Mouse (Mus musculus): ENCODE results near the gene Btd.

Gene Btd

DNA sequence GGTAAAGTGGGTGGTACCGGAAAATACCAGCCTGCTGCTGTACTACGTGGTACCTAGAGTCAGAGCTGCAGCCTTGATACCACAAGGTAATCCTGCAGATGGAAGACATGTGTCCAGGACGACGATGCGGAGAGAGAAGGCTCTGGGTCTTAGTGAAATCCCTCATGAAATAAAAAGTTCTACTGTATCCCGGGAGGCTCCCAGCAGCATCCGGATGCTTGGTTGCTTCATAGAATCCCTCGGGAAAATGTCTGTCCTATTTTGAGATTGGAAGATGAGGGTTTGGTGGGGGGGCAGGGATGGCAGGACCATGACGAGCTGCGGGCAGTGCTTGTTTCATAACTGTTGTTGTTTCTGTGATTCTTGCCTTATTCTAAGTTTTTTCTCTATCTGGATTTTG, 7.2 kb downstream of the Btd start:
- DNase-seq (ENCODE audit: low spot score), result no peak

DNA sequence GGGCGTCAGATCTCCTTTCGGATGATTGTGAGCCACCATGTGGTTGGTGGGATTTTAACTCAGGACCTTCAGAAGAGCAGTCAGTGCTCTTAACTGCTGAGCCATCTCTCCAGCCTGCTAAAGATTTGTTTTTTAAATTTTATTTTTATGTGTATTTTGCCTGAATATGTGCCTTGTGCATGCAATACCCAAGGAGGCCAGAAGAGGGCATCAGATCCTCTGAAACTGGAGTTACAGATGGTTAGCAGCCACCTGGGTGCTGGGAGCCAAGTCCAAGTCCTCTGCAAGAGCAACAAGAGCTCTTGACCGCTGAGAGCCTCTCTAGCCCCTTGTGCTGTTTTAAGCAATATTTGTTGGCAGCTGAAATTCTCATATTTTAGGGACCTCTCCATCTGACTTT, 9.5 kb downstream of the Btd start:
- DNase-seq (ENCODE audit: low spot score), result no peak

DNA sequence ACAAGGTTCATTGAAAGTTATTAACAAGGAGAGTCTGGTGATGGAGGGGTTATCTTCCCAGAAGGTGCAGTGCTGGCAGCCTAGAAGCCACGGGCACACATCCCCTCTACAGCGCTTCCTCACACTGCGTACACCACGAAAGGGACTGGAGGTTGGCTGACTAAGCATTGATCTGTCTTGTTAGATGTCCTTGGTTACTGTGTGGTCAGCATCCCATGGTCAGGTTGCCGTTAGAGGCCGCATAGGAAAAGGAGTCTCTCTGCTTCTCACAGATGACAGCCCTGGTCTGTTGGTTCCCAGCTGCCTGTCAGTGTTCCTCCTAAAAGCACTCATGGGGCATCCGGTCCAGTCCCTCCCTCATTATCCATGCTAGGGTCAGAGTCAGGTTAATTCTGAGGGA, 10.4 kb downstream of the Btd start:
- DNase-seq (ENCODE audit: low spot score), result no peak

DNA sequence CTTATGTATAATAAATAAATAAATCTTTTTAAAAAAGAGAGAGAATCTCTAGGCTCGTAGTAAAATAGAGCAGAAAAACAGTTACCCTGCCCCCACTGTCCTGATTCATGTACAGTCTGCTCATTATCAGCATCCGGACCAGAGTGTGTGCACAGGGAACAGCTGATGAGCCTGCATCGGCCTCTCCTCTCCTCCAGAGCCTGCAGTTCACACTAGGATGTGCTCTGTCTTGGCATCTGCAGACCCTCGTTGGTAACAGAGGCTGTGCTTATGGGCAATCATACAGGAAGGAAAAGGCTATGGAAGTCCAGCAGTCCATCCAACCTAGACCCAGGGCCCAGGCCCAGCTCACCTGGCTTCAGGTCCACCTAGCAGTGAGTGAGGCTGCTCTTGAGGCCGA, 11.3 kb downstream of the Btd start:
- no peak for DNase-seq (ENCODE audit: low spot score)

DNA sequence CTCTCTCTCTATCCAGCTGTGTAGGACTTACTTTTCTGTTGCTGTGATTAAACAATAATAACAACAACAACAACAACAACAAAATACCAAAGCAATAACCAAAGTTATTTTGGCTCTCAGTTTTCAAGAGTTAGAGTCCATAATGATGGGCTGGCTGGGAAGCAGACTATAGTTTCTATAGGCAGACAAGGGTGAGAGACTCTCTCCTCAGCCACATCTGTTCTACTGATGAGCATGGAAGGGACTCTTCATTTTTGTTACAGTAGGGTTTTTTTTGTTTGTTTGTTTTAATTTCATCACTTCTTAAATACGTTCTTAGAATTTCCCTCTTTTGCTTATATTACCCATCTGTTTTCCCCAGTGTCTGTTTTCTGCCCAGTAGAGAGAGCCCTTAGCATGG, 11.8 kb downstream of the Btd start:
- DNase-seq (ENCODE audit: low spot score), result no peak

DNA sequence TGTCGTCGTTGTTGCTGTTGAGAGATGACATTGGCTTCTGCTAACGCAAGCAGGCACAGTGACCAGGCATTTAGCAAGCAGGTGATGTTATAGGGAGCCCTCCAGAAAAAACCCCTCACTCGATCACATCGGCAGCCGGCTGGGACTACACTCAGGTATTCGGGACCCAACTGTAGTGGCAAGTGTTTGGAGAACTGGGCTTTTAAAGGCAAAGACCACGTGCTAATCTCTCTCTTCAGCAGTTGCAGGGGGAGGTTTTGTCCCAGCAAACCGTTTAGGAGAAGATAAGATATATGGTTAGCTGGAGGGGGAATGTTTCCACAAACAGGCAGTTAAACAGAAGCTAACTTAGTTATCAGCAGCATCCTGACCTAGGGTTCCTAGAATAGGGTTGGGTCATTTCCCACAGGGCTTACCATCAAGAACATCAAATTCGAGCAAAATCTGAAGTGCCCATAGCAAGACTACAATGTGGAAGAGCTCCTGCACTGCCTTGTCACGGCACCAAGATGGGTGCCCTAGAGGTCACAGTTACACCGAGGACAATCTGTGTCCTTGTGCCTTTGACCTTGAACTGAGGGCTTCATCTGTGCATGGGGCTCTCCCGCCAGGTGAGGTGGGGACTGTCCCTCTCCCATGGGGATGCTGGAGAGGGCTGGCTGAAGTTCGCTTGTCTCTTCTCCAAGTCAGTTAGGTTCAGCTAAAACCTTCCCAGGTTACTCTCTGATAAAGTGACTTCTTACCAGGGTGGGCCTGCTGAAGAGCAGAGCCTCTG, 12.5 kb downstream of the Btd start:
- DNase-seq (ENCODE audit: low spot score), result no peak

DNA sequence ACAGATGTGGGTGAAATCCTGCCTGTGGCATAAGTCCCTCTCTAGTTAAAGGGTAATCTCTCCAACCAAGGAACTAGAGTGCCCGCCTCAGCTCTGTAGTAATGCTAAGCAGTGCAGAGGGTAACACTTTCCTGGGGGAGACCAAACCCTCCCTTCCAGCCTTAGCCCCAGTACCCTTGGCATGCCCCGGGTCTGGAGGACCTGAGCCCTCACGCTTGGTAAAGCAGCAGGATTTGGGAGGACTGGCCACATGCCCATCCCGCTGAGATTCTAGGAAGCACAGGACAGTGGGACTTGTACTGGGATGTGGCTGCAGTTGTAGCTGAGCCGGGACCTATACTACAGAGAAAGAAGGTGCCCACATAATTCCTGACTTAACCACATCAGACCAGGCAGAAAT, 14.0 kb downstream of the Btd start:
- no peak for DNase-seq (ENCODE audit: low spot score)

DNA sequence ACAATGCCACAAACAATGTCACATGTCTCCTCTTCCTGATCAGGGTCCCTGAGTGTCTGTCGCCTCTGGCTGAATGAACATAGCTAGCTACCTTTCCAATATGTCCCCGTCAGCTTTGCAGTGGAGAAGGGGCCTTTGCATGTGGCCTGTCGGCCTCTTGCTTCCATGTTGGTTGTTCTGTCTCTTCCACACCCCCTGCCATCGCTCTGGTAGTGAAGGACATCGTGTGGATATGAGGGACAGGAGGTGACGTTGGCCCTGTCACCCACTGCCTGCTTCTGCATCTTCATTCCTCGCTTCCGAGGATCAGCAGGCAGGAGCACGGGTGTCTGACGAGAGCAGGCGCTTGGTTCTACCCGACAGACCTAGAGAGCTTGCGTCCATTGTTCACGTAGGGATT, 14.6 kb downstream of the Btd start:
- DNase-seq (ENCODE audit: low spot score), result no peak

DNA sequence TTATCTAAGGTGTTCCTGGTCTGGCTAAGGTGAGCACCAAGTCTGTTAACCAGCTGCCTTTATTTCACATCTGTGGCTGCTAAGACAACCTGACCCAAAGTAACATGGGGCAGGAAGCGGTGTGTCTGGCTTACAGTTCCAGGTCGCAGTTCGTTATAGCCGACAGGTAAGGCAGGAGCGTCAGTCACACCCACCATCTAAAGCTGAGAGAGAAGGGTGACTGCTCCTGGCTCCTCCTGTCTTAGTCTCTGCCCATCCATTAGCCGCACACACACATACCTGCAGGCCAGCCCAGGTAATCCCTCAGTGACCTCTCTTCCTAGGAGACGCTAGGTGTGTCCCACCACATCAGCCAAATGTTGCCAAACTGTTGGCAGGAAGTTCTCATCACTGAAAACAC, 15.6 kb downstream of the Btd start:
- no peak for DNase-seq (ENCODE audit: low spot score)

DNA sequence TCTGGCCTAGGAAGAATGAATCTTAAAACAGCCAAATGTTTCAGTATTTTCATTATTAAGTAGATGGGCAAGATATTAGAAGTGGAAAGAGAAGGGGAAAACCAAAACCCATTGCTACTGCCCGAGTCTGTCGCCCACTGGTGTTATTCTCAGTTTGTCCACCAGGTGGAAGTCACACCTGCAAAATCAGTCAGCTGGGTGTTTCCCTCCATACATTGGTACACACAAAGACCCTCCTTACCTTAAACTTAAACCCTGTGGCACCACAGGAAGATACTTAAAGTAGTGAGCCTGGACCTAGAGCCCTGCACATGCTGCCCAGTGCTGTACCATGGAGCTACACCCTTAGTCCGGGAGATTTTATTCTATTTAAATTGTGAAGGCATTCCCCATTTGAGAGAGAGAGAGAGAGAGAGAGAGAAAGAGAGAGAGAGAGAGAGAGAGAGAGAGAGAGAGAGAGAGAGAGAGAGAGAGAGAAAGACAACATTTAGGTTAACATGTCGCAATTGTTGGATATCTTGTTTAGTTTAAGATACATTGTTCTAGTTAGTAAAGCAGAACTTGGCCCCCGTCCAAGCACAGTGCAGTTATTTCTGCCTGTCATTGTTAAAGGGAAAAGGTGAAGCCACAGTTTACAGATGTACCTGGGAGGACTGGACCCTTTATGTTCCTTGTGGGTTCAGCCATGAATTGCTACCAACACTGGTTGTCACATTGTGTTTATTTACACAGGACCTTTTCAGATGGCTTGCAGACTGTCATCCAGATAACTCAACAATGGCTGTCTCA, 16.2 kb downstream of the Btd start:
- DNase-seq (ENCODE audit: low spot score), result peak; percentile 83

DNA sequence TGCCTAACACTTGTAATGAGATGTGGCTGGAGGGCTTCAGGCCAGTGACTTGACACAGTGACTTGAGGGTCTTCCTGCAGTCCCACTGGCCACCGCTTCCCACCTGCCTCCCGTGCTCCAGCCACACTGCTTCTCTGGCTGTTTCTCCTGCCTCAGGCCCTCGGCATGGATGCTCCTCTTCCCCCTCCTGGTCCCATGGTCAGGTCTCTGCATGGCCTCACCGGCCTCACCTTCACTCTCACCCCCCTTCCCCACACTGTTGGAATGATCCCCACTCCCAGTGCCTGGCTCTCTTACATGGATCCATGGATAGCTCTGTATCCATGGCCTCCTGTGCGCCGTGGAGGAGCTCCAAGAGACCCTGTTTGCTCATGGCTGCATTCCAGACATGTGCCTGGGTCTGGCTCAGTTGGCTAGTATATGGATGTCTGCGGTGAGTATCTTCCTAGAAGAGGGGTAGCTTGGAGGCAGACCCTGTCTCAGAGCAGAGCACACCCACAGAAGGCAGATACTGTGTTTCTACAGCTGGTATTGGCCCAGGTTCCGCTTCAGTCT, 17.4 kb downstream of the Btd start:
- no peak for DNase-seq (ENCODE audit: low spot score)

DNA sequence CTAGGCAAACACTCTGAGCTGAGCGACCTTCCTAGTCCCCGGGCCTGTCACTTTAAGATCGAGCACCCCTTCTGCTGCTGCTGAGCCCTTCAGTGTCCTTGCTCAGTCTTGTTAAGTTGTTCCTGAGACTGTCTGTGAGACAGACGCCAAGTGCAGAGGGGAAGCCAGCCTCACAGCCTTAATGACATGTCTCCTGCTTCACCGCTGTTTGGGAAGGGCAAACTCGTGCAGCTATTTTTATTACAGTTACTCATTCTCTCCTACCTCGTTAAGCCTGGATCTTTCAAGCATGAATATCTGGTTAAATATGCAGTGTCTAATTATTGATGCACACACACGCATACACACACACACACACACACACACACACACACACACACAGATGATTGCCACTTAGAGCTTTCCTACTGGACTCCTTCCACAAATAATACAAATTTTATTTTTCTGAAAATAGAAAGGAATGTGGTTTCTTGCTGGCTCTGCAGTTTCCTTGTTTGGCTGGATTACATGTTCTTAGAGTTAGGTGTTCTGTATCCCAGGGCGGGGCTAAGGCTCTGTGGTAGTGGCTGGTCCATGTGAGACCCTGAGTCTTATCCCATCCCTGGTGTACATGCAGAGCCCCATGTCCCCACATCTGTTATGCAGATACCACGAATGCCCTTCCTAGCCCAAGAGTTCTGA, 18.8 kb downstream of the Btd start:
- DNase-seq (ENCODE audit: low spot score), result peak; percentile 59

DNA sequence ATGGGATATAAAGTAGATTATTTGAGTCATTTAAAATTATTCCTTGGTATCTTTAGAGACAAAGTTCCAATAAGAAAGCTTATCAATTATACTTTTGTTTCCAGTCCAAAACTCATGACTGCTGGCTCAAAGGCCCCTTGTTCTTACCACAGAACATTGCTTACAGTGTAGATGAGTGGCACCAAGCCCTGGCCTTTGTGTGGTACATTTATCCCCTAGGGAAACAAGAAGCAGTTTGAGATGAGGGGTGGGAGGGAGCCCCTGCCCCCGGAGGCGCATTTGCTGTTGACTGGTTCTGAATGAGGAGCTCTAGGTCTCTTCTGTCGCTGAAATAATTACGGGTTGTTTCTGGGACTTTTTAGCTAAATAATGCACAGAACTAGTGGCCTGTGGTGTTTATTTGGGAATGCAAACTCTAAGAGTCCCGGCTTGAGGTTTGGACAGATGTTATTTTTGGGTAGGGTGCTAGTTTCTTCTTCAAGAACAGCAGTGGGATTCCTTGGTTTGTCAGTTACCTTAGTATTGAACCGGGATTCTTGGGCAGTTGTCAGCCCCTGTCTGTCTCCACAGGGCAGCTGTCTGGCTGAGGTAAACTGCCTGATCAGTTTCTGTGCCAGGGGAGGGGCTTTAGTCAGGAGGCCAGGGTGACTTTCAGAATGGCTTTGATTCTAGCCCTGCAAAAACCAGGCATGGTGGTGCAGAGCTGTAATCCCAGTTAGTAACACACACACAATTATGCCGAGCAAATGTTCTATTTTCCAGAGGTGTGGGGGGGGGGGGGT, 19.7 kb downstream of the Btd start:
- DNase-seq (ENCODE audit: low spot score), result no peak

DNA sequence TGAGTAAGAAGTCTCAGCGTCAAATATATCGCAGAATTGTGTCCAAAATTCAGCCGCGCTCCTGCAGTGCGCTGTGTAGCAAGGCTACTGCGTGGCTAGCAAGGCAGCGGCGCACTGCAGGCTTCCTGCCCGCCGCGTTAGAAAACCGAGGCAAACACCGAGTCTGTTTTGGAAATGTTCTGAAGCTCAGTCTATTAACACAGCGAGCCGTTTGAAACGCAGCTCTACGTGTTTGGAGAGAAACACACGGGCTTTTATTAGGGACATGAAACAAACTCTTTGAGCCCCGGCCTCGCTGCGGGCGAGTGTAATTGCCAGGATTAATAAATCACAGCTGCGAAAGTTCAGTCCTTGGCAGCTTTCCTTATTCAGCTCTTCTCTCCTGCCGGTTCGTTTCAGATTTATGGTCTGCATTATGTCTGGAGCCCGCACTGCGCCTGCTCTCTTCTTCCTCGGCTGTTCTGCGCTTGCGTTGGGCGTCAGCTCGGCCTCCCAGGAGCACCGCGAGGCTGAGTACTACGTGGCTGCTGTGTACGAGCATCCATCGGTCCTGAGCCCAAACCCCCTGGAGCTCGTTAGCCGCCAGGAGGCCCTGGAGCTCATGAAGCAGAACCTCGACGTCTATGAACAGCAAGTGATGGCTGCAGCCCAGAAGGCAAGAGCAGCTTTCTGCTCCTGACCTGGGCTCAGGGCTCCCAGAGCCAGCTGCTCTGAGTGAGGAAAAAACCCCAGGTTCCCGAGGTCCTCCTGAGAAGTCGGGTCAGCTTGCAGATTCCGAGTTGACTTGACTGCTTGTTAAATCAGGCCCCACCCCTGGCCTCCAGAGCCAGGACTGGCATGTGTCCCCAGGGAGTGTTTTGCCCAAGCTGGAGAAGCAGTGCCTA, 21.1 kb downstream of the Btd start:
- peak; percentile 78 for DNase-seq (ENCODE audit: low spot score)

DNA sequence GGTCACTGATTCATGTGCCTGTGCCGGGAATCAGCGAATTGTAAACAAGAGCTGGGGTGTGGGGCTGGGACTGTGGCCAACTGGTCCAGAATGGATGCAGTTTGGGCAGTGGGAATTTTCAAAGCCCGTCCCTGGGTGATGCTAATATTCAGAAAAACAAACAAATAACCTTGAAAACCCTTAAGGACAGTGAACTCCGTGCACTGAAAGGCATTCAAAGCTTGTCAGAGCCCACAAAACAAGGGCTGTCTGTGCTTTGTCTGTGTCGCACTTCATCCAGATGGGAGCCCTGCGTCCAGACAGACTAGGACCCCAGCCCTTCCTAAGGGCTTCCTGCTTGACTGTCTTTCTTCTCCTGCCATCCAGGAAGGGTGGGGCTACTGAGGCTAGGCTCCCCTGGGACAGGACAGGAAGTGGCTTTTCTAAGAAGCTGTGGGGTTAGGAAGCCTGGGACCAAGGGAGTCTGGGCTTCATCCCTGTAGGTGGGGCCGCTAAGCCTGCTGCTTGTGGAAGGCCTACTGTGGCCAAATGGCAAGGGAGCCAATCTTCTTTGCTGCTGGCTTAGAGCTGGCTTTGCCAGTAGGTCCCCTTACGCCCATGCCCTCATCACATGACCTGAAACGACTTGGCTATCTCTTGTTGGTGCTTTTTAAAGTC, 21.9 kb downstream of the Btd start:
- peak; percentile 82 for DNase-seq (ENCODE audit: low spot score)

DNA sequence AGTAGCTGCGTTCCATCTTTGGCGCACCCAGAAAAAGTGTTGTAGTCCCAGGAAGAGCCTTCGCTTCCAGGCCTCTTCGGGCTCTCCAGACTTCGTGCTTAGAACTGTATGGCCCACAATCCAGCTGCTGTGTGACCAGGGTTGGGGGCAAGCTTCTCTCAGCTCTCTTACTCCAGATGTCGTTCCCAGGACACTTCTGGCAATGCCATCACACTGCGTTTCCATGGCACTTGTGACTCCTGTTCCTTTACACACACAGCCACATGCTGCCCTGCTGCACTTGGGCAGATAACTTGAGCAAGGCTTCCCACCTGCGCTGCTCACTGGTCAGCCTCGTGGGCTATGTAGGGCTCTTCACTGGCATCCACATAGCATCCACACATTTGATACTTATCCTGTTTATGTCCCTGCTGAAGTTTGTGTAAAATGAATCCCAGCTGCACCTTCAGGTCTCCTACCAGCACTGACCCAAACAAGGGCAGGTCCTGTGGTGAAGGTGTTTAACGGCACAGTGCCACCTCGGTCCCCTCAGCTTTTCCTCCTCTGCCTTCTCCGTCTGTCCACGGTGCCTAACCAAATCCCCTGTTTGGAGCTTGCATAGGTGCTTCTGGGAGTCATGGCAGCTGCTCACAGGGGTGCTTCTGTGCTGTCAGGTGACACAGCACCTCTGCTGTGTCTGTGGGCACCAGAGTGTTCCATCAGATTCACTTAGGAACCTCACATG, 22.7 kb downstream of the Btd start:
- no peak for DNase-seq (ENCODE audit: low spot score)

DNA sequence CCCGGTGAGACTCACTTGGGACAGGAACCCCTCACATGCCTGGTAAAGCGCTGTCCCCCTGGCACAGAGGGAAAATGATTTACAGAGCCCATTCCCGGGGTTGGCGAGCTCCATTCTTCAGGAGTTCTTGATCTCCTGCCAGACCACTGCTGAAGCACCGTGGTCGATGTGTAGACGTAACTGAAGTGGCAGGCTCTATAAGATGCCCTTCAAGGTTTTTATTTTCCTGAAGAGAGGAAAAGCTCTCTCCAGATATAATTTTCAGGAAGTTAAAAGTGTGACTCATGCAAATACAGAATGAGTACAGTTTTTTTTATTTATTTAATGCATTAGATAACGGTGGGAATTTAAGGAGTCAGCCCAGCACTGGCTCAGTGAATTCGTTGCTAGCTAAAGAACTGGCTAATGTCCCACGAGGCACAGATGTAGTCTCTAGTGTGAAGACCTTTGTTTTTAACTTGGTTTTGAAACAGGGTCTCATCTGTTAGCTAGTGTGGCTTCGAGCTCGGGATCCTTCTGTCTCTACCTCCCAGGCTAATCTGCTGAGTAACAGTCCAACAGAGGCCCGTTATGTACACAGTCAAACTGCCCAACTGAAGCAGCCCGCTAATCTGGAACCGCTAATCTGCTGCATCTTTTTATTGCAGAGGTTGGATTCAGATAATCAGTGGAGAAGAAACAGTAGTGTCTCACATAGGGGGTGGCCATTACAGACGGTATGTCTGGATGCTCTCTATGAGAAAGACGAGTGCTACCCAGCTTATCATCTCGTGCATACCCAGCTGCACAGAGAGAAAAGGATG, 23.5 kb downstream of the Btd start:
- DNase-seq (ENCODE audit: low spot score), result no peak

DNA sequence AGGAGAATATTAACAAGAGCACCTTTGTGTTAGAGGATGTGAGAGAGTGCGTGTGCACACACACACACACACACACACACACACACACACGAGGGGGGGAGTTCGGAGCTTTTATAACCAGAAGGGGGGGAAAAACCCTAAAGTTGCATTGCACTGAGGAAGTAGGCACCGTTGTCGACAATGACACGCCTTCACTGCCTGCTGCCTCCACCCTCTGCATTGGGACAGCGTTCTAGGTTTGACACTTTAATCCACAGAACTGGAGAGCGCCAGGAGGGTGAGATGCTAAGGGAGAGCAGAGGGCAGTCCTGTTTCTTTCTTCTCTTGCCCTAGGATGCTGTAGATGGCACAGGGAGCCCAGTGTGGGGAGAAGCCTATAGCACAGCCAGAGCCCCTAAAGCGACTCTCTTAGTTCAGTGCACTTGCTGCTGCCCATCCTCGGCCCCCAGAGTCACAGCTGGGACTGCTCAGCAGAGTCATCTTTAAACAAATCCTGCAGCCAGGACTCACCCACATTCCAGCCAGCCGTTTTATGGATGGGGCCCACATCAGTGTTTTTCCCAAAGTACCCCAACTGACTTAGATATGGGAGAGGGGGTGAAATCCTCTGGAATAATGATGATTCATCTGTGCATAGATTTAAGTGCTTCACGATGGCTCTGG, 24.2 kb downstream of the Btd start:
- DNase-seq (ENCODE audit: low spot score), result no peak
